Mouse (Mus musculus) myocyte (in vitro differentiated cells): ENCODE results near the gene Wdr86.

ENCODE experiments used
- CEBPB ChIP-seq: IDR thresholded peaks from 2 replicates; pipeline ENCODE4 v1.6.1; 2011; ENCODE audit warnings: mild to moderate bottlenecking, moderate library complexity; ENCODE audit not compliant: poor library complexity, insufficient read depth, severe bottlenecking
- E2F4 ChIP-seq: IDR thresholded peaks from one replicate; pipeline ENCODE4 v1.6.1; 2011; ENCODE audit warnings: mild to moderate bottlenecking, control low read depth, moderate library complexity; ENCODE audit not compliant: insufficient read depth
- MAX ChIP-seq: IDR thresholded peaks from one replicate; pipeline ENCODE4 v1.6.1; 2011; ENCODE audit warnings: low read depth, mild to moderate bottlenecking, control low read depth
- MYOD1 ChIP-seq, 3 experiments: IDR thresholded peaks; one replicate each; pipeline ENCODE4 v1.6.1; 2011; ENCODE audit warnings: control low read depth in 2 of 3, low read depth in 2 of 3, mild to moderate bottlenecking in 2 of 3, moderate library complexity in 1 of 3; ENCODE audit not compliant: insufficient read length in 2 of 3, control insufficient read depth in 1 of 3
- MYOG ChIP-seq, 3 experiments: IDR thresholded peaks; one replicate each; pipeline ENCODE4 v1.6.1; 2011; ENCODE audit warnings: control low read depth in 2 of 3, low read depth in 2 of 3, mild to moderate bottlenecking in 2 of 3; ENCODE audit not compliant: insufficient read length in 2 of 3, control insufficient read depth in 1 of 3, insufficient read depth in 1 of 3
- POLR2A ChIP-seq: IDR thresholded peaks from one replicate; pipeline ENCODE4 v1.6.1; 2011; ENCODE audit warnings: low read depth, mild to moderate bottlenecking, control low read depth, moderate library complexity; ENCODE audit not compliant: insufficient read length
- POLR2AphosphoS2 ChIP-seq: IDR thresholded peaks from one replicate; pipeline ENCODE4 v1.6.1; 2011; ENCODE audit warnings: low read depth, control low read depth; ENCODE audit not compliant: insufficient read length
- REST ChIP-seq: IDR thresholded peaks from one replicate; pipeline ENCODE4 v1.6.1; 2011; ENCODE audit warnings: mild to moderate bottlenecking, control low read depth, moderate library complexity; ENCODE audit not compliant: insufficient read depth, insufficient read length
- SRF ChIP-seq: IDR thresholded peaks from one replicate; pipeline ENCODE4 v1.6.1; 2011; ENCODE audit warnings: low read depth; ENCODE audit not compliant: control insufficient read depth, insufficient read length
- TCF12 ChIP-seq: IDR thresholded peaks from one replicate; pipeline ENCODE4 v1.6.1; 2011; ENCODE audit warnings: mild to moderate bottlenecking, control low read depth; ENCODE audit not compliant: poor library complexity, insufficient read depth, severe bottlenecking
- TCF3 ChIP-seq: IDR thresholded peaks from one replicate; pipeline ENCODE4 v1.6.1; 2011; ENCODE audit warnings: low read depth, control low read depth; ENCODE audit not compliant: insufficient read length
- USF1 ChIP-seq: IDR thresholded peaks from one replicate; pipeline ENCODE4 v1.6.1; 2011; ENCODE audit warnings: low read depth, mild to moderate bottlenecking, control low read depth, moderate library complexity

- TF ChIP-seq POLR2A = no peak
- TF ChIP-seq MAX = no peak
- TF ChIP-seq REST = no peak
- no peak for TF ChIP-seq CEBPB
- no peak for TF ChIP-seq TCF12
- no peak for TF ChIP-seq E2F4
- TF ChIP-seq USF1 = no peak
- no peak for TF ChIP-seq MYOG (IDR thresholded peaks at IDR 0.05; ENCODE audit: control insufficient read depth in 1 of 3, insufficient read depth in 1 of 3, insufficient read length in 2 of 3, low read depth in 2 of 3)
- TF ChIP-seq SRF = no peak
- TF ChIP-seq MYOD1 (IDR thresholded peaks at IDR 0.05; ENCODE audit: control insufficient read depth in 1 of 3, insufficient read length in 2 of 3, low read depth in 2 of 3) = no peak
- TF ChIP-seq POLR2AphosphoS2 = no peak
- no peak for TF ChIP-seq TCF3
These were observed 49.5 kb upstream of the Wdr86 start for GRCm38 (mm10) chr5:24779881-24780512.
